Mouse (Mus musculus): ENCODE measurements around the gene Fgfr2.

Fgfr2 gene

GRCm38 (mm10) chr7:132882343-132882742 lies 240.8 kb downstream of the Fgfr2 start:
- DNase-seq = no peak

GRCm38 (mm10) chr7:132880276-132880675 lies 242.9 kb downstream of the Fgfr2 start:
- no peak for DNase-seq

- DNase-seq = peak; percentile 85
Observed at GRCm38 (mm10) chr7:132875391-132876086, 247.6 kb downstream of the Fgfr2 start.

- no peak for DNase-seq
Observed at GRCm38 (mm10) chr7:132873043-132873442, 250.1 kb downstream of the Fgfr2 start.

- DNase-seq = no peak
Observed at GRCm38 (mm10) chr7:132866316-132866715, 256.8 kb downstream of the Fgfr2 start.

- peak; percentile 88 for DNase-seq
Observed at GRCm38 (mm10) chr7:132859042-132859958, 263.9 kb downstream of the Fgfr2 start, which contains the start of gene Abraxas2. TSS of gene Abraxas2 (plus strand) at chr7:132859225.

- DNase-seq = no peak
Observed at GRCm38 (mm10) chr7:132858043-132858608, 265.0 kb downstream of the Fgfr2 start.

GRCm38 (mm10) chr7:132856083-132856482 lies 267.1 kb downstream of the Fgfr2 start:
- no peak for DNase-seq

GRCm38 (mm10) chr7:132853946-132854345 lies 269.2 kb downstream of the Fgfr2 start:
- no peak for DNase-seq

GRCm38 (mm10) chr7:132853361-132853760 lies 269.8 kb downstream of the Fgfr2 start:
- no peak for DNase-seq

- DNase-seq = peak; percentile 86
Observed at GRCm38 (mm10) chr7:132852173-132852844, 270.8 kb downstream of the Fgfr2 start, which contains the start of gene Eef1akmt2. TSS of gene Eef1akmt2 (minus strand) at chr7:132852673.

GRCm38 (mm10) chr7:132843152-132843551 lies 280.0 kb downstream of the Fgfr2 start:
- DNase-seq = no peak

- no peak for DNase-seq
Observed at GRCm38 (mm10) chr7:132842455-132842854, 280.7 kb downstream of the Fgfr2 start.

- no peak for DNase-seq
Observed at GRCm38 (mm10) chr7:132841287-132841686, 281.9 kb downstream of the Fgfr2 start.

- DNase-seq = no peak
Observed at GRCm38 (mm10) chr7:132830955-132831354, 292.2 kb downstream of the Fgfr2 start.

- DNase-seq = no peak
Observed at GRCm38 (mm10) chr7:132824346-132825022, 298.7 kb downstream of the Fgfr2 start.

GRCm38 (mm10) chr7:132823832-132824231 lies 299.3 kb downstream of the Fgfr2 start:
- no peak for DNase-seq

- no peak for DNase-seq
Observed at GRCm38 (mm10) chr7:132820692-132821091, 302.5 kb downstream of the Fgfr2 start.

- DNase-seq = no peak
Observed at GRCm38 (mm10) chr7:132817056-132817455, 306.1 kb downstream of the Fgfr2 start.

GRCm38 (mm10) chr7:132816528-132816927 lies 306.6 kb downstream of the Fgfr2 start:
- no peak for DNase-seq

- DNase-seq = no peak
Observed at GRCm38 (mm10) chr7:132815081-132815480, 308.1 kb downstream of the Fgfr2 start.

GRCm38 (mm10) chr7:132814089-132814450 lies 309.1 kb downstream of the Fgfr2 start:
- no peak for DNase-seq

Data from kidney, adult 11 months (tissue).